Mouse (Mus musculus) myocyte (in vitro differentiated cells): Measurements from ENCODE around the gene 1110017D15Rik. TPM values are rescaled to one million over a fixed set of nuclear protein-coding genes. Genes with fewer than 3 reads are reported as not detected.

Source experiments
- H3K27me3 ChIP-seq: one replicate; pipeline ENCODE4 v1.6.1; 2011; ENCODE audit not compliant: control insufficient read depth, insufficient read depth, insufficient read length
- H3K36me3 ChIP-seq: one replicate; pipeline ENCODE4 v1.6.1; 2011; ENCODE audit not compliant: control insufficient read depth, insufficient read depth
- H3K4me2 ChIP-seq: one replicate; pipeline ENCODE4 v1.6.1; 2011; ENCODE audit warnings: low read depth, control low read depth
- H3K4me3 ChIP-seq: one replicate; pipeline ENCODE4 v1.5.1; 2011; ENCODE audit warnings: mild to moderate bottlenecking, control low read depth, moderate library complexity
- H3K79me2 ChIP-seq: one replicate; pipeline ENCODE4 v1.6.1; 2011; ENCODE audit not compliant: control insufficient read depth, insufficient read depth
- H3ac ChIP-seq: one replicate; pipeline ENCODE4 v1.6.1; 2011; ENCODE audit not compliant: control insufficient read depth, insufficient read length
- CEBPB ChIP-seq: IDR thresholded peaks from 2 replicates; pipeline ENCODE4 v1.6.1; 2011; ENCODE audit warnings: mild to moderate bottlenecking, moderate library complexity; ENCODE audit not compliant: poor library complexity, insufficient read depth, severe bottlenecking
- E2F4 ChIP-seq: IDR thresholded peaks from one replicate; pipeline ENCODE4 v1.6.1; 2011; ENCODE audit warnings: mild to moderate bottlenecking, control low read depth, moderate library complexity; ENCODE audit not compliant: insufficient read depth
- MAX ChIP-seq: IDR thresholded peaks from one replicate; pipeline ENCODE4 v1.6.1; 2011; ENCODE audit warnings: low read depth, mild to moderate bottlenecking, control low read depth
- MYOD1 ChIP-seq, 3 experiments: IDR thresholded peaks; one replicate each; pipeline ENCODE4 v1.6.1; 2011; ENCODE audit warnings: control low read depth in 2 of 3, low read depth in 2 of 3, mild to moderate bottlenecking in 2 of 3, moderate library complexity in 1 of 3; ENCODE audit not compliant: insufficient read length in 2 of 3, control insufficient read depth in 1 of 3
- MYOG ChIP-seq, 3 experiments: IDR thresholded peaks; one replicate each; pipeline ENCODE4 v1.6.1; 2011; ENCODE audit warnings: control low read depth in 2 of 3, low read depth in 2 of 3, mild to moderate bottlenecking in 2 of 3; ENCODE audit not compliant: insufficient read length in 2 of 3, control insufficient read depth in 1 of 3, insufficient read depth in 1 of 3
- POLR2A ChIP-seq: IDR thresholded peaks from one replicate; pipeline ENCODE4 v1.6.1; 2011; ENCODE audit warnings: low read depth, mild to moderate bottlenecking, control low read depth, moderate library complexity; ENCODE audit not compliant: insufficient read length
- POLR2AphosphoS2 ChIP-seq: IDR thresholded peaks from one replicate; pipeline ENCODE4 v1.6.1; 2011; ENCODE audit warnings: low read depth, control low read depth; ENCODE audit not compliant: insufficient read length
- REST ChIP-seq: IDR thresholded peaks from one replicate; pipeline ENCODE4 v1.6.1; 2011; ENCODE audit warnings: mild to moderate bottlenecking, control low read depth, moderate library complexity; ENCODE audit not compliant: insufficient read depth, insufficient read length
- SRF ChIP-seq: IDR thresholded peaks from one replicate; pipeline ENCODE4 v1.6.1; 2011; ENCODE audit warnings: low read depth; ENCODE audit not compliant: control insufficient read depth, insufficient read length
- TCF12 ChIP-seq: IDR thresholded peaks from one replicate; pipeline ENCODE4 v1.6.1; 2011; ENCODE audit warnings: mild to moderate bottlenecking, control low read depth; ENCODE audit not compliant: poor library complexity, insufficient read depth, severe bottlenecking
- TCF3 ChIP-seq: IDR thresholded peaks from one replicate; pipeline ENCODE4 v1.6.1; 2011; ENCODE audit warnings: low read depth, control low read depth; ENCODE audit not compliant: insufficient read length
- USF1 ChIP-seq: IDR thresholded peaks from one replicate; pipeline ENCODE4 v1.6.1; 2011; ENCODE audit warnings: low read depth, mild to moderate bottlenecking, control low read depth, moderate library complexity
- polyA plus RNA-seq: library from polyadenylated mRNA; unstranded; fragments of >200 nt; fragmentation: generic; extraction: Trizol; gene quantifications from one replicate; pipeline ENCODE4 v1.2.1, GENCODE M21; 2012; ENCODE audit warnings: missing spikeins

Gene 1110017D15Rik
- polyA plus RNA-seq, 1 experiment = 0.06 TPM

DNA sequence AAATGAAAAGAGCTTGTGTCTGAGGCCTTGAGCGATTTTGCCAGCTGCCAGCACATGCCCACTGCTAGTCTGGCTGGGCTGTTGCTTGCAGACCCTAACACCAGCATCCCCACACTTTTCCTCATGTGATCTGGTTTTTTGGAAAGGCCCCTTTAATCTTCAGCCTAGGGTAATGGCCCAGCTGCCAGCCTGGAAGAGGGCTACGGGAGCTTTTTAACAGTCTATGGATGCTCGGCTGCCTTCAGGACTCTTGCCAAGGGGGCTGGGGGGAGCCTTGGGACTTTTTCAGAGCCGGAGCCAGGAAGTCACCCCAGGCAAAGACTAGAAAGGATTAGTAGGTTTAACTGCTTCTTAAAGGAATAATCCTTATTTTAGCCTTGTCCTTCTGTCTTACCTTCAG lies 3.8 kb downstream of the 1110017D15Rik start:
- no peak overlapping the region for H3K4me3 ChIP-seq
- no peaks in the 10 kb centered on the region for H3K79me2 ChIP-seq
- no peak for TF ChIP-seq REST
- TF ChIP-seq MAX = no peak
- TF ChIP-seq SRF = no peak
- no peak for TF ChIP-seq POLR2AphosphoS2
- no peak for TF ChIP-seq MYOG (IDR thresholded peaks at IDR 0.05; ENCODE audit: control insufficient read depth in 1 of 3, insufficient read depth in 1 of 3, insufficient read length in 2 of 3, low read depth in 2 of 3)
- no peak for TF ChIP-seq CEBPB
- no peak for TF ChIP-seq MYOD1 (IDR thresholded peaks at IDR 0.05; ENCODE audit: control insufficient read depth in 1 of 3, insufficient read length in 2 of 3, low read depth in 2 of 3)
- no peak for TF ChIP-seq POLR2A
- TF ChIP-seq E2F4 = no peak
- TF ChIP-seq TCF12 = no peak
- TF ChIP-seq USF1 = no peak
- TF ChIP-seq TCF3 = no peak
- H3K36me3 ChIP-seq = no peaks in the 10 kb centered on the region
- peaks cover 28% of the 10 kb centered on the region for H3K27me3 ChIP-seq
- no peak overlapping the region for H3ac ChIP-seq
- H3K4me2 ChIP-seq = no peak overlapping the region

DNA sequence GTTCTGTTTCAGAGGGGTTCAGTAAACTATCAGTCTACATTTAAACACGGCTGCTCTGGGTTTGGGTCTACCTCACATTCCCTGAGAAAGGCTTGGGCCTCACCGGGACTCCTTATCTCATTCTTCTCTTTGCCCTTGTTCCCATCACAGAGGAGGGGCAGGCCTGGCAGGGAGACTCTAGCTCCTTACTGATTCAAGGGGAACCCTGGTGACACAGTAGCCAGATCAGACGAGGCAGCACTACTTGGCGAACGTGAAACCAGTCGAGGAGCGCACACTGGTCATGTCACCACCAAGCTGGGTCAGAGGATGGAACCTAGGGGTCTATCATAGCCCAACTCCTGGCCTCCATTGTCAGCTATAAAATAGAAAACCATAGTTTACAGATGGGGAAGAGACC lies 9.1 kb downstream of the 1110017D15Rik start:
- Histone ChIP-seq H3K4me3 (no peak overlapping the region), H3K79me2 (no peaks in the 10 kb centered on the region), H3ac (no peak overlapping the region), H3K27me3 (peaks cover 22% of the 10 kb centered on the region), H3K4me2 (no peak overlapping the region), H3K36me3 (no peaks in the 10 kb centered on the region)
- no peak for TF ChIP-seq MYOG (IDR thresholded peaks at IDR 0.05; ENCODE audit: control insufficient read depth in 1 of 3, insufficient read depth in 1 of 3, insufficient read length in 2 of 3, low read depth in 2 of 3)
- TF ChIP-seq POLR2A = no peak
- TF ChIP-seq REST = no peak

DNA sequence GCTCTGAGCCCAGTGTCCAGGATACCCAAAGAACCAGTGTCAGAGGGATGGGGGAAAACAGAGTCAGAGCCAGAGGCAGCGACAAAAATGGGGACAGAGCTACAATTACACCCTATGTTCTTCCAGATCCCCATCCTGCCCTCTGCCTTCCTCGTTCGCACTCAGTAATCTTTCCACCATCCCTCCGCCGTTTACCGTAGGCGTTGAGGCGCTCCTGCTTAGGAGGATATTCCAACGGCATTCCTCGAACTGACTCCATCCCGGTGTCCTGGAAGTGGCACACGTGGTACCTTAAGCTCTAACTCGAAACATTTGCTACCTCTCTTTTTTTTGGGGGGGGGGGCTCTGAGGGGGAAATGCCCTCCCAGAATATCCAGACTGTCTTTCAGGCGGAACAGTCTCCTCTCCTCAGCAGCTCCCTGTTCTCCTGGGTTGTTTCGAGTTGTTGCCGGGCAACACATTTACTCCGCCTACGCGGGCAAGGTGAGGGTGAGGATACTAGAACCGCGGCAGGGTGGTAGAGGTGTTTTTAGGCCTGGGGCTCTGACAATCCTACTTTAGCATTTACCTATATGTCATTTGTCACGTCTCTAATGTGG lies 9.7 kb downstream of the 1110017D15Rik start:
- Histone ChIP-seq H3K27me3 (peaks cover 18% of the 10 kb centered on the region), H3K36me3 (no peaks in the 10 kb centered on the region), H3K79me2 (no peaks in the 10 kb centered on the region), H3K4me3 (no peak overlapping the region), H3ac (no peak overlapping the region), H3K4me2 (no peak overlapping the region)
- no peak for TF ChIP-seq TCF12
- no peak for TF ChIP-seq TCF3
- TF ChIP-seq POLR2AphosphoS2 = no peak
- TF ChIP-seq MYOG (IDR thresholded peaks at IDR 0.05; ENCODE audit: control insufficient read depth in 1 of 3, insufficient read depth in 1 of 3, insufficient read length in 2 of 3, low read depth in 2 of 3) = no peak
- TF ChIP-seq E2F4 = no peak
- no peak for TF ChIP-seq MYOD1 (IDR thresholded peaks at IDR 0.05; ENCODE audit: control insufficient read depth in 1 of 3, insufficient read length in 2 of 3, low read depth in 2 of 3)
- TF ChIP-seq CEBPB = no peak
- no peak for TF ChIP-seq SRF
- no peak for TF ChIP-seq REST
- TF ChIP-seq MAX = no peak
- no peak for TF ChIP-seq POLR2A
- TF ChIP-seq USF1 = no peak

DNA sequence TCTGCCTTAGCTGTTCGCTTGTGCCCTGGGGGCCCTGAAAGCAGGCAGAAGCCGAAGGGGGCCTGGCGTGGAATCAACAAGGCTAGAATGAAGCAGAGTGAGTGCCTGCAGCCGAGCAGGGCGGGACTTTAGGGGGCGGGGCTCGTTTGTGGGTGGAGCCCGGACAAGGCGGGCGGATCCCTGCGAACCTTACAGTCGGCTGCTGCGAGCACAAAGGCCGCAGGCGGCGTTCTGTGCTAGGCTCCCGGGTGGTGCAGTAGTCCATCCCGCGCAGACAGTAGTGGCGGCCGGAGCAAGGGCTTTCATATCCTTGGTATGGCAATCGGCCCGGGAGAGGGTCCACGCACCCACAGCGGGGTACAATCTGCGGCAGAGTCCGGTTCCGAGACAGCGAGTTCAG lies 10.2 kb downstream of the 1110017D15Rik start:
- Histone ChIP-seq H3K4me3 (no peak overlapping the region), H3K4me2 (peak overlapping the region; percentile 32), H3K79me2 (no peaks in the 10 kb centered on the region), H3K36me3 (no peaks in the 10 kb centered on the region), H3ac (no peak overlapping the region), H3K27me3 (peaks cover 13% of the 10 kb centered on the region)
- TF ChIP-seq REST (no peak), SRF (no peak), E2F4 (no peak), USF1 (no peak), TCF12 (no peak), MYOG (IDR thresholded peaks at IDR 0.05; ENCODE audit: control insufficient read depth in 1 of 3, insufficient read depth in 1 of 3, insufficient read length in 2 of 3, low read depth in 2 of 3) (no peak), MYOD1 (IDR thresholded peaks at IDR 0.05; ENCODE audit: control insufficient read depth in 1 of 3, insufficient read length in 2 of 3, low read depth in 2 of 3) (no peak), POLR2A (no peak), TCF3 (no peak), POLR2AphosphoS2 (no peak), CEBPB (no peak), MAX (no peak)

DNA sequence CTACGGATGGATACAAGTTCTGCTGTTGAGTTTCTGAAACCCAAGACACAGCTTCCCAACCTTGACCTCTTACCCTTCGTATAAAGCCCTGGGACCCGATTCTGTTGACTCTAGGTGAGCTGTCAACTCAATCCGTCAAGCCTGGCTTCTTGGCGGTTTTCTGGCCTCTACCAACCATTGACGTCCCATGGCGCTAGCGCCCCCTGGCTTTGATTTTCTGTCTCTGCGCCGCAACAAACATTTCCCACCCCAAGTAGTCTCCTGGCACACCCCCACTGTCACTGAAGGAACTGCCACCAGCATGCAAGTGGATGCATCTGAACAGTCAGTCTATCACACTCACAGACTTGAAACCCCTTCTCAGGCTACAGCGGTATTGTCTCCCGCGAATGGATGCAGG lies 11.0 kb downstream of the 1110017D15Rik start:
- H3K4me3 ChIP-seq = no peak overlapping the region
- no peaks in the 10 kb centered on the region for H3K36me3 ChIP-seq
- H3K79me2 ChIP-seq = no peaks in the 10 kb centered on the region
- H3K4me2 ChIP-seq = no peak overlapping the region
- H3K27me3 ChIP-seq = peaks cover 7% of the 10 kb centered on the region
- no peak overlapping the region for H3ac ChIP-seq
- TF ChIP-seq REST (no peak), TCF12 (no peak), CEBPB (no peak), MAX (no peak), POLR2A (no peak), MYOG (IDR thresholded peaks at IDR 0.05; ENCODE audit: control insufficient read depth in 1 of 3, insufficient read depth in 1 of 3, insufficient read length in 2 of 3, low read depth in 2 of 3) (no peak), USF1 (no peak), TCF3 (no peak), E2F4 (no peak), MYOD1 (IDR thresholded peaks at IDR 0.05; ENCODE audit: control insufficient read depth in 1 of 3, insufficient read length in 2 of 3, low read depth in 2 of 3) (no peak)
